Mouse (Mus musculus) embryonic fibroblast, embryonic 13.5 days (primary cell): ENCODE data around the gene Ppfibp1.

Experiments used
- CTCF ChIP-seq: IDR thresholded peaks from 2 replicates; pipeline ENCODE4 v1.5.1; 2011; ENCODE audit warnings: mild to moderate bottlenecking, control low read depth, low read length, moderate library complexity, borderline replicate concordance; ENCODE audit not compliant: insufficient read depth
- POLR2A ChIP-seq: IDR thresholded peaks from 2 replicates; pipeline ENCODE4 v1.6.1; 2011; ENCODE audit warnings: low read depth, mild to moderate bottlenecking, control low read depth, low read length, moderate library complexity

DNA sequence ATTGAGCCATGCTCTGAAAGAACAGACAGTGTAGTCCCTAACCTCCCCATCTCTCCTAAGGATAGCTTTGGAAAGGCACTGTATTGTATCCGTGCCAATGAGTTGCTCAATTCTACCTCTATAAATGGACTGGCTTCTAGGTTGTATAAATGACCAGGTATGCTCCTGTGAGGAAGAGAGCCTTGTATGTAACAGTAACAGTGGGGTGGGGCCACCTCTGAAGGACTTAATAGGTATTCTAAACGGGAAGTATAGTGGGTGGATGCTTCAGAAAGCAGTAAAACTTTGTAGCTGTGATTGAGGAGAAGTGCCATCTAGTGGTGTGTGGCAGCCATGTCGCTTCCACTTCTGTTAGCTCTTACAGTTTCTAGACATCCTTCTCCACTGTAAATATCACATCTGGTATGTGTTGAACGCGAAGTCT, 90.4 kb downstream of the Ppfibp1 start:
- TF ChIP-seq CTCF: no peak
- no peak for TF ChIP-seq POLR2A
